Mouse (Mus musculus) neural tube, embryonic 11.5 days (tissue): ENCODE results near the gene Csdc2. TPM values are rescaled to one million over a fixed set of nuclear protein-coding genes. Genes with fewer than 3 reads are reported as not detected.
A peak's percentile ranks its signal among the peaks of the same experiment; 100 is the strongest.

Experiments
- ATAC-seq: fragments of 200-750 bp; cut with Nextera tagmentation; 2 replicates; pipeline ENCODE4 v1.8.0; 2017; ENCODE audit warnings: moderate number of reproducible peaks, mild to moderate bottlenecking, moderate TSS enrichment, moderate library complexity; ENCODE audit not compliant: insufficient read depth, low FRiP score, low TSS enrichment
- DNase-seq: peaks from one replicate; pipeline ENCODE4 v3.0.0-alpha.2; 2015; ENCODE audit warnings: low spot score
- H3K27ac ChIP-seq: fragments of 300-500 bp; sonication (generic); 2 replicates; pipeline ENCODE4 v1.5.1; 2014; ENCODE audit warnings: low read depth, mild to moderate bottlenecking, low read length
- H3K27me3 ChIP-seq: fragments of 300-500 bp; sonication (generic); 2 replicates; pipeline ENCODE4 v1.6.1; 2014; ENCODE audit warnings: mild to moderate bottlenecking, low read length, mixed read lengths; ENCODE audit not compliant: control insufficient read depth, insufficient read depth
- H3K36me3 ChIP-seq: fragments of 300-500 bp; sonication (generic); 2 replicates; pipeline ENCODE4 v1.6.1; 2014; ENCODE audit warnings: mild to moderate bottlenecking, low read length, moderate library complexity, mixed read lengths; ENCODE audit not compliant: control insufficient read depth, insufficient read depth
- H3K4me1 ChIP-seq: fragments of 300-500 bp; sonication (generic); 2 replicates; pipeline ENCODE4 v1.6.1; 2014; ENCODE audit warnings: low read length, mixed read lengths; ENCODE audit not compliant: control insufficient read depth, insufficient read depth
- H3K4me2 ChIP-seq: fragments of 300-500 bp; sonication (generic); 2 replicates; pipeline ENCODE4 v1.6.1; 2014; ENCODE audit warnings: low read depth, mild to moderate bottlenecking, moderate library complexity
- H3K4me3 ChIP-seq: fragments of 300-500 bp; sonication (generic); 2 replicates; pipeline ENCODE4 v1.5.1; 2014; ENCODE audit warnings: low read depth, low read length
- H3K9ac ChIP-seq: fragments of 300-500 bp; sonication (generic); 2 replicates; pipeline ENCODE4 v1.6.1; 2014; ENCODE audit warnings: mild to moderate bottlenecking, low read length
- H3K9me3 ChIP-seq: fragments of 300-500 bp; sonication (generic); 2 replicates; pipeline ENCODE4 v1.6.1; 2016; ENCODE audit warnings: low read length; ENCODE audit not compliant: control insufficient read depth
- WGBS: fragments of 180-500 bp; shearing (Covaris S2); extraction: QIAGEN DNeasy Blood & Tissue Kit; methylation state at CpG from one replicate; pipeline ENCODE4 v1.1.7; 2014; 5-methylcytosine and 5-hydroxymethylcytosine counted together
- polyA plus RNA-seq: library from polyadenylated mRNA; unstranded; fragments of >200 nt; fragmentation: Nextera tagmentation; extraction: Ambion mirVana; gene quantifications from 2 replicates; pipeline ENCODE4 v1.2.1, GENCODE M21; 2014

The Csdc2 gene
- polyA plus RNA-seq, 1 experiment from 2014 or later: 25.7 TPM

DNA sequence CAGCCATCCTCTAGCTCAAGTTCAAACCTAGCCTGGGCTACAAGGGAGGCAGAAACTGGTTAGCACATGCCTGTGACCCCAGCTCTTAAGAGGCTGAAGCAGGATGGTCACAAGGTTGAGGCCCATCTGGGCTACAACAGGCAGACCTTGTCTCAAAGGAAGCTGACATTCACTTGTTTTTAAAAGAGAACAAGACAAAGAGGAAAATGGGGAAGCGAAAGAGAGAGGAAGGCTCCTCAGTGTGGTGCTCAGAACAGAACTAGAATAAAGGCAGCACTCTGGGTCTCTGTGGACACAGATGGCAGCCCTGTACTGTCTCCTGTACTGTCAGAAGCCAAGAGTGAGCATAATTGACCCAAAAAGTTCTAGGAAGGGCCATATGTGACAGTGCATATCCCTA is 2.6 kb upstream of the Csdc2 start:
- no peak overlapping the region for H3K4me2 ChIP-seq
- no peaks in the 10 kb centered on the region for H3K27me3 ChIP-seq
- H3K4me1 ChIP-seq: peaks cover 12% of the 10 kb centered on the region
- no peak overlapping the region for H3K9ac ChIP-seq
- ATAC-seq: no peak
- no peaks in the 10 kb centered on the region for H3K36me3 ChIP-seq
- H3K9me3 ChIP-seq: no peaks in the 10 kb centered on the region
- no peak for DNase-seq
- H3K4me3 ChIP-seq: no peak overlapping the region
- H3K27ac ChIP-seq: no peak overlapping the region
- WGBS: 90% methylated on average over 1 of the region's 1 CpGs

GRCm38 (mm10) chr15:81935869-81936637 is 506 bp upstream of the Csdc2 start:
- H3K9me3 ChIP-seq: no peaks in the 10 kb centered on the region
- no peaks in the 10 kb centered on the region for H3K36me3 ChIP-seq
- peak overlapping the region; percentile 8 for H3K9ac ChIP-seq
- ATAC-seq (no peak), DNase-seq (no peak)
- peak overlapping the region; percentile 39 for H3K4me2 ChIP-seq
- whole genome bisulfite sequencing: 52% methylated on average over 6 of the region's 7 CpGs
- peaks cover 12% of the 10 kb centered on the region for H3K4me1 ChIP-seq
- H3K4me3 ChIP-seq: peak overlapping the region; percentile 40
- H3K27me3 ChIP-seq: no peaks in the 10 kb centered on the region
- no peak overlapping the region for H3K27ac ChIP-seq

DNA sequence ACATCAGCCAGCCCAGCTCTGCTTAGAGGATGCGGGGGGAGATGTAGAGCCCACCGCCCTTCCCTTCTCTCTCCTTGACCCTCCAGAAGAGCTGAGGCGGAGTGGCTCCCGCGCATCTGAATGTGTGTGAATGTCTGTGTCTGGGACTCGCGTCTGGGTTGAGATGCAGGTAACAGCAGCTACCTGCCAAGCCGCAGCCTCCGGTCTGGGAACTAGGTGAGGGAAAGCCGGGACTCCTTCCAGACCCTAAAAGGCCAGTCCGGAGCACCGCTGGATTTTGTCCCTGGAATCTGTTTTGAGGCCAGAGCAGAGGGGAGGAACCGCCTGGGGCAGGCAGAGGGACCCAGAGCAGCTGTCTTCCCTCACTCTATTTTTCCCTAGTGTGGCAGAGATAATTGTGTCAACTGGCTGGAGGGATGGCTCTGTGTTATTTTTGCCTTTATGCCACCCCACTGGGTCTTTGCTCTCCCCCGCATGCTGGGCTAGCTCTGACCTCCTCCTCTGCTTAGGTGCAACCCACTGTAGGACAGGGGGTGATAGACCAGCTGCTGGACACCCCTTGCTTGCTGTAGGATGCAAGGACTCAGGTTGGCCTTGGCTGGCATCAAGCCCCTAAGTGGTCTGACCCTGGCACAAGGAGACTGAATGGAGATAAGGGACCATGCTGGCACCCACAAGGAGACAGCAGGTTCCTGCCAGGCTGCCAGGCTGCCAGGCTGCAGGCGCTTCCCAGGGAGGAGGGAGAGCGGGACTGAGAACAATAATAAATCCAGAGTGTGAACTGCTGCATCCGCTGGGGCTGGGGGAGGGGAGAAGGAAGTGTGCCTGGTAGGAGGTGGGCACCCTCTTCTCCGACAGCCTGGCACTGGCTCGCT is 776 bp downstream of the Csdc2 start:
- peaks cover 12% of the 10 kb centered on the region for H3K4me1 ChIP-seq
- H3K9ac ChIP-seq: peak overlapping the region; percentile 23
- no peaks in the 10 kb centered on the region for H3K9me3 ChIP-seq
- H3K36me3 ChIP-seq: no peaks in the 10 kb centered on the region
- 0 out of 2 replicates have a peak, but pooled peaks have one; percentile 35 for ATAC-seq
- H3K4me2 ChIP-seq: peak overlapping the region; percentile 39
- H3K4me3 ChIP-seq: peak overlapping the region; percentile 40
- no peaks in the 10 kb centered on the region for H3K27me3 ChIP-seq
- H3K27ac ChIP-seq: peak overlapping the region; percentile 29; the same call in 1 of the 2 replicates
- 8% methylated on average over 18 of the region's 19 CpGs for WGBS
- DNase-seq: no peak

- ATAC-seq (no peak), DNase-seq (peak; percentile 57)
- H3K27ac ChIP-seq: no peak overlapping the region
- H3K9me3 ChIP-seq: no peaks in the 10 kb centered on the region
- H3K36me3 ChIP-seq: no peaks in the 10 kb centered on the region
- 32% methylated on average over 2 of the region's 2 CpGs for WGBS
- no peaks in the 10 kb centered on the region for H3K27me3 ChIP-seq
- peaks cover 14% of the 10 kb centered on the region for H3K4me1 ChIP-seq
- peak overlapping the region; percentile 39 for H3K4me2 ChIP-seq
- no peak overlapping the region for H3K4me3 ChIP-seq
- no peak overlapping the region for H3K9ac ChIP-seq
These were observed 1.7 kb downstream of the Csdc2 start for GRCm38 (mm10) chr15:81938246-81938645.

DNA sequence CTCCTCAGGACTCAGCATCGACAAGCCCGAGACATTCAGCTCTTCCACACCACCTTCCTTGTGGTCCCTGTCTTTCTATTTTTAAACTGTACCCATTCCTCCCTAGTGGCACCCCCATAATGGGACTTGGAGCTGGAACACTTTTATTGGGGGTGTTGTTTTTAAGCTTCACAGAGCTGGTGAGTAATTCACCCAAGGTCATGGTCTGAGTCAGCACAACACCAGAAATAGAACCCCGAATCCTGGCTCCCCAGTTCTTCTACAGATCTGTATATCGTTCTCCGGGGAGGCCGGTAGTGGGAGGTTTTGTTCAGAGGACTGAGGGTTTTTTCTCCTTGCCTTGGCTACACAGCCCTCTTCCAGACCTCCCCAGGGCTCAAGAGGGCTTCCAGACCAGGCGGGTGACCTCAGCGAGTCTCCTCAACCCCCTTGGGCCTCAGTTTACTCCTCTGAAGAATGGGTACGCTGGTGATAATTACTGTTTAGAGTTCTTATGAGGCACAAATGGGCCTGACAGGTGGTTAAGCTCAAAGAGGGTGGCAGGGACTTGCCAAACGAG is 2.7 kb downstream of the Csdc2 start:
- no peak for ATAC-seq
- no peak overlapping the region for H3K27ac ChIP-seq
- H3K27me3 ChIP-seq: no peaks in the 10 kb centered on the region
- H3K36me3 ChIP-seq: no peaks in the 10 kb centered on the region
- H3K9ac ChIP-seq: no peak overlapping the region
- H3K4me2 ChIP-seq: no peak overlapping the region
- H3K4me1 ChIP-seq: peaks cover 19% of the 10 kb centered on the region
- H3K9me3 ChIP-seq: no peaks in the 10 kb centered on the region
- H3K4me3 ChIP-seq: no peak overlapping the region
- whole genome bisulfite sequencing: 92% methylated on average over 10 of the region's 10 CpGs
- no peak for DNase-seq

- Histone ChIP-seq H3K36me3 (no peaks in the 10 kb centered on the region), H3K9me3 (no peaks in the 10 kb centered on the region), H3K4me2 (no peak overlapping the region), H3K27me3 (no peaks in the 10 kb centered on the region), H3K27ac (no peak overlapping the region), H3K4me1 (peaks cover 19% of the 10 kb centered on the region), H3K9ac (no peak overlapping the region), H3K4me3 (no peak overlapping the region)
- 88% methylated on average over 4 of the region's 4 CpGs for WGBS
- ATAC-seq: no peak
- no peak for DNase-seq
These were observed 3.2 kb downstream of the Csdc2 start for GRCm38 (mm10) chr15:81939774-81940173.

DNA sequence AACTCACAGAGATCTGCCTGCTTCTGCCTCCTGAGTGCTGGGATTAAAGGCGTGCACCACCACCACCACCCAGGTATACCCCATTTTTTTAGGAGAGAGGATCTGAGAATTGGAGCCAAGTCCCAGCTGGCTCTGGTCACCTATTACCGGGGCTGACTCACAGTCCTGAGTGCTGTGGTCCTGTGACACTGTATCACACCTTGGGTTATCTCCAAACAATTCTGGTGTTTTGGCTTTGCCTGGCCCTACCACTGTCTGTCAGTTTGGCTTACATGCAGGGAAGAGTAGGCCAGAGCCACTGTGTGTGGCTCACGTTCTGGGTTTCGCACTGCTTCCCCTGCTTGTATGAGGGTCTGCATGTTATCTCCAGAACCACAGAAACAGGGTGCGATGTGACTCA is 3.7 kb downstream of the Csdc2 start:
- WGBS: 90% methylated on average over 5 of the region's 5 CpGs
- Histone ChIP-seq H3K27ac (no peak overlapping the region), H3K4me1 (peaks cover 19% of the 10 kb centered on the region), H3K9me3 (no peaks in the 10 kb centered on the region), H3K4me2 (no peak overlapping the region), H3K9ac (no peak overlapping the region), H3K27me3 (no peaks in the 10 kb centered on the region), H3K4me3 (no peak overlapping the region), H3K36me3 (no peaks in the 10 kb centered on the region)
- DNase-seq: no peak
- ATAC-seq: no peak

DNA sequence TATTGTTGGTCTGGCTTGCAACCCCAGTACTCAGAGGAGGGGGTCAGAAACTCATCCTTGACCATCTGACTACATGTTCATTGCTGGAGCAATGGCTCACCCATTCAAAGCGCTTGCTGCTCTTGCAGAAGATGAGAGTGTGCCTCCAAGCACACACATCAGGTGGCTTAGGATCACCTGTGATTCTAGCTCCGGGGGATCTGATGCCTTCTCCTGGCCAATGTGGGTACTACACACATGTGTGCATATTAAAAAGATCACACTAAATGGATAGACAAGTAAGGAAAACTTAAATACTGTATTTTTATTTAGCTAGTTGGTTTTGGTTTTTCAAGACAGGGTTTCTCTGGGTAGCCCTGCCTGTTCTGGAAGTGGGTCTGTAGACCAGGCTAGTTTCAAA is 4.5 kb downstream of the Csdc2 start:
- Histone ChIP-seq H3K4me3 (no peak overlapping the region), H3K36me3 (no peaks in the 10 kb centered on the region), H3K4me2 (no peak overlapping the region), H3K27me3 (no peaks in the 10 kb centered on the region), H3K9ac (no peak overlapping the region), H3K9me3 (no peaks in the 10 kb centered on the region), H3K4me1 (peaks cover 19% of the 10 kb centered on the region), H3K27ac (no peak overlapping the region)
- 93% methylated on average over 2 of the region's 2 CpGs for WGBS
- ATAC-seq (no peak), DNase-seq (no peak)
